Mouse (Mus musculus): Measurements from ENCODE around the gene Acvr2a. TPM values are rescaled to one million over a fixed set of nuclear protein-coding genes. Genes with fewer than 3 reads are reported as not detected.

Gene Acvr2a
- 69.8 and 92.2 TPM in 2 replicates for total RNA-seq (2014; rRNA removed)
- polyA plus RNA-seq (2015; fragmentation: Nextera tagmentation; extraction: Ambion mirVana) = 28.9 and 30.3 TPM in 2 replicates

DNA sequence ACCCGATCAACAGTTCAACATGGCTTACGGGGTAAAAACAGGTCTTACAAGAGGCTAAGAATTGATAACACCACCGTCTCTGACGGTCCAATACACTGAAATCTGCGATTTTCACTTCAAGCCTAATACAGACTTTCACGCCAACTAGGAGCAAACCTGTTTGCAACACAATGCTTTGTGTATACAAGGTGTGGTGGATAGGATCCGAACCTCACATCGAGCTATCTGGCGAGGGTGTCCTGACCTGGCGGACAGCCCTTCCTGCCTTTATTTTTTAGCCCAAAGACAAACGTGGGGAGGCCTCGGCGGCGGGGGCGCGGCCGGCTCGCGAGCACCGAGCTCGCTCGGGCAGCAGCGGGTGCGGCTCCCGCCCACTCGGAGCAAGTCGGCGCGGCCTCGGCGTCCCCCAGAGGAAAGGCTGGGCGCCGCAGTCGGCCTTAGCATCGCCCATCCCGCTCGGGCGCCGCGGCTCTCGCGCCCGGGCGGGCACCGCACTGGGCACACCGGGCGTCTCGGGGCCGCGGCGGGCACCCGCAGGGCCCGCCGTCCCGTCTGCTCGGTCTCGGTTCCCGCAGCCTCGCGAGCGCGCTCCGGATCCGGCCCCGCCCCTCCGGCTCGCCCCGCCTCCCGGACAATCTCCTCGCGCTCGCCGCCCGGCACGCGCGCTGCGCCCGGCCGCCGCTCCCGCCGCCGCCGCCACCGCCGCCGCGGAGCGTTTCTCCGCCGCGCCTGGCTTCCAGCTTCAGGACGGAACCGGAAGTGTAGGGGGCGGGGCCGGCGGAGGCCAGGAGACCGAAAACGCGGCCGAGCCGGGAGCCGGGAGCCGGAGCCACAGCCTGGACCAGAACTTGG lies at the start of gene Acvr2a:
Gene Acvr2a (plus strand): TSS at position 739 of the 852 bp plus-strand sequence.
- Histone ChIP-seq H3K4me1 (ENCODE audit: insufficient read depth, low read length) (peaks cover 6% of the 10 kb centered on the region; the same call in 1 of the 2 replicates), H3K9ac (replicated peaks; ENCODE audit: low read length, poor library complexity, severe bottlenecking) (peak within 1 kb of the TSS; percentile 83), H3K27me3 (ENCODE audit: insufficient read depth, low read length) (no peaks in the 10 kb centered on the region), H3K4me2 (ENCODE audit: low read depth, low read length, poor library complexity, severe bottlenecking) (peak within 1 kb of the TSS; percentile 76), H3K36me3 (ENCODE audit: insufficient read depth, low read length) (no peaks in the 10 kb centered on the region), H3K9me3 (ENCODE audit: low read length) (no peaks in the 10 kb centered on the region), H3K4me3 (ENCODE audit: low read depth, low read length) (peak within 1 kb of the TSS; percentile 88), H3K27ac (ENCODE audit: low read depth, low read length) (peak within 1 kb of the TSS; percentile 98)
- ATAC-seq (ENCODE audit: low FRiP score) (peak; percentile 94), DNase-seq (ENCODE audit: low spot score) (peak; percentile 95)
- under 1% methylated on average over 64 of the region's 105 CpGs for WGBS
- TF ChIP-seq CTCF (IDR thresholded peaks at IDR 0.05) = peak; percentile 14

DNA sequence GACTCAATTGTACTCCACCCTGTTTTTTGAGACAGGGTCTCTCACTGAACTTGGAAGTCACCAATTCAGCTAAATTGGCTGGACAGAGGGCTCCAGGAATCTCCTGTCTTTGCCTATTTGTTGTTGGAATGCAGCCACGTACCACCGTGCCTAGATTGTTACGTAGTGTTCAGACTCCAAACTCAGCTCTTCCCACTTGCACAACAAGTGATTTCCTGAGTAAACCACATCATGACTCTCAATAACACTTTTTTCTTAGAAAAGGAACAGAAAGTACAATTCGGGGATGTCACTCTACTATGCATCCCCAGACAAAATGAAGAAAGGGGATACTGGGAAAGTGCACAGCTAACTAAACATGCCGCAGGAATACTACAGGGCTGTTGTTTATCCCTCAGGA lies 47.4 kb upstream of the Acvr2a start:
- DNase-seq (ENCODE audit: low spot score) = no peak
- Histone ChIP-seq H3K4me1 (ENCODE audit: insufficient read depth, low read length) (no peaks in the 10 kb centered on the region), H3K4me3 (ENCODE audit: low read depth, low read length) (no peak overlapping the region), H3K9me3 (ENCODE audit: low read length) (no peaks in the 10 kb centered on the region), H3K9ac (replicated peaks; ENCODE audit: low read length, poor library complexity, severe bottlenecking) (no peak overlapping the region), H3K36me3 (ENCODE audit: insufficient read depth, low read length) (no peaks in the 10 kb centered on the region), H3K27ac (ENCODE audit: low read depth, low read length) (no peak overlapping the region), H3K4me2 (ENCODE audit: low read depth, low read length, poor library complexity, severe bottlenecking) (no peak overlapping the region), H3K27me3 (ENCODE audit: insufficient read depth, low read length) (no peaks in the 10 kb centered on the region)
- no peak for TF ChIP-seq CTCF (IDR thresholded peaks at IDR 0.05)
- 92% methylated on average over 5 of the region's 5 CpGs for WGBS
- no peak for ATAC-seq (ENCODE audit: low FRiP score)

DNA sequence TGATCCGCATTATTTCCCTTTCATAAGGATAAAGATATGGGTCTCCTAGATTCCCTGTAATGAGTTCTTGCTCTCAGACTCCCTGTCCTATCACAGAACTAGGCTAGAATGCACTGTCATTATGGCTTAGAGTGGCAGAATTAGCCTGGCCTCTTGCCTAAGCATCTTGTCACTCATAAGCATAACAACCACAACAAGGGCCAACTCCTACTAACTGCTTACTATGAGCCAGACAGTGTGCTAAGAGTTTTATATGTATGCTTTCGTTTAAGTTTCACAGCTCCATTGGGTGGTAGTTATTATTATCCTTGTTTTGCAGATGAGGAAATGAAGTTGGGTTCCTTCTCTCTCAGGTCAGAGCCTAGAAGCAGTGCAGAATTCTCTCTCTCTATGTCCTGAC lies 46.1 kb upstream of the Acvr2a start:
- no peaks in the 10 kb centered on the region for H3K4me1 ChIP-seq (ENCODE audit: insufficient read depth, low read length)
- no peak for DNase-seq (ENCODE audit: low spot score)
- no peak overlapping the region for H3K4me3 ChIP-seq (ENCODE audit: low read depth, low read length)
- no peak overlapping the region for H3K9ac ChIP-seq (replicated peaks; ENCODE audit: low read length, poor library complexity, severe bottlenecking)
- H3K36me3 ChIP-seq (ENCODE audit: insufficient read depth, low read length) = no peaks in the 10 kb centered on the region
- no peaks in the 10 kb centered on the region for H3K27me3 ChIP-seq (ENCODE audit: insufficient read depth, low read length)
- no peak overlapping the region for H3K4me2 ChIP-seq (ENCODE audit: low read depth, low read length, poor library complexity, severe bottlenecking)
- no peak overlapping the region for H3K27ac ChIP-seq (ENCODE audit: low read depth, low read length)
- ATAC-seq (ENCODE audit: low FRiP score) = no peak
- 84% methylated on average over 2 of the region's 2 CpGs for WGBS
- H3K9me3 ChIP-seq (ENCODE audit: low read length) = no peaks in the 10 kb centered on the region
- no peak for TF ChIP-seq CTCF (IDR thresholded peaks at IDR 0.05)

DNA sequence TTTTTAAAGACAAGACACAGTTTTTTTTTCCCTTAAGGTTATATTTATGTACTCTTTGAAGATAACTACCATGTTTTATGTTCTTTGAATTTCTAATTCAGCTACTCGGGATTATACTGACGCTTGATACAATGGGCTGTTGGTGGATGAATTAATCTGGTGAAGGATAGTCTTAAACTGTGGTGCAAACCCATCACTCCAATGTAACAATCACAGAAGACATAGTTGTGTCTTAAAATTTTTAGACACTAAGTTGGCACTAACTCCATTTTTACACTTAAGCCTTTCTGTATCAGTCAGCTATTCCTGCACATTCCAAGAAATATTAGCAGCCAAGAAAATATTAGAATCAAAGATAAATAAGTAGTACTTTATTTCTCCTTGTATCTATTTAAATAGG lies 45.7 kb upstream of the Acvr2a start:
- no peaks in the 10 kb centered on the region for H3K4me1 ChIP-seq (ENCODE audit: insufficient read depth, low read length)
- H3K9ac ChIP-seq (replicated peaks; ENCODE audit: low read length, poor library complexity, severe bottlenecking) = no peak overlapping the region
- TF ChIP-seq CTCF (IDR thresholded peaks at IDR 0.05) = no peak
- no peak for ATAC-seq (ENCODE audit: low FRiP score)
- no peaks in the 10 kb centered on the region for H3K27me3 ChIP-seq (ENCODE audit: insufficient read depth, low read length)
- no peak overlapping the region for H3K4me3 ChIP-seq (ENCODE audit: low read depth, low read length)
- H3K9me3 ChIP-seq (ENCODE audit: low read length) = no peaks in the 10 kb centered on the region
- no peak overlapping the region for H3K4me2 ChIP-seq (ENCODE audit: low read depth, low read length, poor library complexity, severe bottlenecking)
- H3K36me3 ChIP-seq (ENCODE audit: insufficient read depth, low read length) = no peaks in the 10 kb centered on the region
- 52% methylated on average over 2 of the region's 2 CpGs for WGBS
- no peak overlapping the region for H3K27ac ChIP-seq (ENCODE audit: low read depth, low read length)
- DNase-seq (ENCODE audit: low spot score) = no peak

DNA sequence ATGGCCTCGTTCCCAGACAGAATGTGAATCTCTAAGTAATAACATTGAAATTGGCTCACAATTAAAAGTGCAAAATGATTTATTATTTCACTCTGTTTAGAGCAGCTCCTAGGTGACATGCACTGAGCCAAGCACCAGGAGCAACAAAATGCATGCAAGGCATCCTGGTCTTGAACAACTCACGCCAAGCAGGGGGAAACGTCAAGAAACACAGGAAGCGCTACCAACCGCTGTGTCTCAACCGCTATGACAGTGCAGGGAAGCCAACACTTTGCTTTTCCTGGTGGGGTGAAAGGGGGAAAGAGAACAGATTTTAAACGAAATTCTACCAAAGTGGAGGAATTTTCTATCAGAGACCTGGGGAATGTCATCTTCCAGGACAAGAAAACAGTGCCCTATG lies 43.8 kb upstream of the Acvr2a start:
- ATAC-seq (ENCODE audit: low FRiP score) (no peak), DNase-seq (ENCODE audit: low spot score) (no peak)
- H3K4me2 ChIP-seq (ENCODE audit: low read depth, low read length, poor library complexity, severe bottlenecking) = no peak overlapping the region
- H3K9me3 ChIP-seq (ENCODE audit: low read length) = no peaks in the 10 kb centered on the region
- no peak for TF ChIP-seq CTCF (IDR thresholded peaks at IDR 0.05)
- no peaks in the 10 kb centered on the region for H3K27me3 ChIP-seq (ENCODE audit: insufficient read depth, low read length)
- no peaks in the 10 kb centered on the region for H3K4me1 ChIP-seq (ENCODE audit: insufficient read depth, low read length)
- no peak overlapping the region for H3K9ac ChIP-seq (replicated peaks; ENCODE audit: low read length, poor library complexity, severe bottlenecking)
- H3K36me3 ChIP-seq (ENCODE audit: insufficient read depth, low read length) = no peaks in the 10 kb centered on the region
- H3K27ac ChIP-seq (ENCODE audit: low read depth, low read length) = no peak overlapping the region
- H3K4me3 ChIP-seq (ENCODE audit: low read depth, low read length) = no peak overlapping the region
- 88% methylated on average over 7 of the region's 7 CpGs for WGBS

DNA sequence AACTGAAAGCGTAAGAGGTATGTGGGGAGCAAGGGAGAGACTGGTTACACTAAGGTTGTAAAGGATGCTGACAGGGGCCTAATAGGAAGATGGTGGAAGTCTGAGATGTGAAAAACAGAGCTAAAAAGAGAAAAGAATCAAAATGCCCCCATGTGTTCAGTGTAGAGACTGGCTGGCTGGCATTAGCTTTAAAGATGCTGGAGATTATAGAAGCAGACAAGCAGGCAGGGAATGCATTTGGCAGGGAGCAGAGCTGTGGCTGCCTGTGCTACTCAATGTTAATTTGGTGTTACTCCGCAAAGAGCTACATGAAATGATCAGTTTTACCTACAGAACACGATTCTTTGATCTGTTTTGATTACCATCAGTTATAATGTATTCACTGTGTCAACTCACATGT lies 43.3 kb upstream of the Acvr2a start:
- no peak overlapping the region for H3K4me3 ChIP-seq (ENCODE audit: low read depth, low read length)
- WGBS = 81% methylated on average over 3 of the region's 3 CpGs

More for the DNA sequence above, 43.3 kb upstream of the Acvr2a start:
- no peak for TF ChIP-seq CTCF (IDR thresholded peaks at IDR 0.05)
- Histone ChIP-seq H3K27ac (ENCODE audit: low read depth, low read length) (no peak overlapping the region), H3K36me3 (ENCODE audit: insufficient read depth, low read length) (no peaks in the 10 kb centered on the region), H3K4me2 (ENCODE audit: low read depth, low read length, poor library complexity, severe bottlenecking) (no peak overlapping the region), H3K27me3 (ENCODE audit: insufficient read depth, low read length) (no peaks in the 10 kb centered on the region), H3K4me1 (ENCODE audit: insufficient read depth, low read length) (no peaks in the 10 kb centered on the region), H3K9ac (replicated peaks; ENCODE audit: low read length, poor library complexity, severe bottlenecking) (no peak overlapping the region), H3K9me3 (ENCODE audit: low read length) (no peaks in the 10 kb centered on the region)
- ATAC-seq (ENCODE audit: low FRiP score) = no peak
- peak; percentile 4 for DNase-seq (ENCODE audit: low spot score)

All from midbrain, postnatal 0 days (tissue).